Mouse (Mus musculus): ENCODE results near the gene Cib3. TPM values are rescaled to one million over a fixed set of nuclear protein-coding genes. Genes with fewer than 3 reads are reported as not detected.

The Cib3 gene
- polyA plus RNA-seq, 1 experiment from 2014 or later, result not detected

DNA sequence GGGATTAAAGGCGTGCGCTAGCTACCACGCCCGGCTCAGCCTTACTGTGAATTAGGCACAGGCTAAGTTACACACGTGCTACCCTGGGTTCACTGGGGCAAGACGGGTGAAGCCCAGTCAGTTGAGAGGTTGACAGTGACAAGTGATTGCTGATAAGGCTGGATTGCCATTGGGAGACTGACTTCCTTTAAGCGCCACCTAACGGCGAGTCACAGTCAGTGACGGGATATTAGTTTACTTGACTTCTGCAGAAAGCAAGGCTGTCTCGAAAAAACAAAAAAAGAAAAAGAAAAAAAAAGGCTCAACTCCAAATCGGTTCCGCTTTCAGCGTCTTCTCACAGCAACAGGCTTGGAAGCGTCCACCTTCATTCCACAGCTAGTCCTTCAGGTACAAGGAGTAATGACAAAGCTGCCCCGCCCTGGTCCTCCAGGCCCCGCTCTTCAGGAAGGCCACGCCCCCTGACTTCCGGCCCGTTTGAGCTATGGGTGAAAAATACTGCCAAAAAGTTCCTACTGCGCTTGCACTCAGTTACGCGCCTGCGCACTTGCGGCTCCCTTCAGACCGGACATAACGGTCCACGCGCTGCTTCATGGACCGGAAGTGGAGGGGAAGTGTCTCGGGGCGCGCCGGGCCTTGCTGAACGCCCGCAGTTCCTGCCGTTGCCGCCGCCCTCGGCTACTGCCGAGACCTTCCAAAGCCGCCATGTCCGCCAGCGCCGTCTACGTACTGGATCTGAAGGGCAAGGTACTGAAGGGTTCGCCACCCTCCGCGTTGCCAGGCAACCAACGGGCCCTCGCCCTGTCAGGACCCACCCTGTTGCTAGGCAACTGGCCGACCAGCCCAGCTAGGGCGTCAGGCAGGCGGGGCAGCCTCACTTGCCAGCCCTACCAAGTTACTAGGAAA, 27.1 kb upstream of the Cib3 start, which contains the start of gene Ap1m1:
Gene Ap1m1, plus strand, starts transcription at position 520 of the 904 bp plus-strand sequence.
- Histone ChIP-seq H3K9me3 (no peaks in the 10 kb centered on the region), H3K27me3 (replicated peaks; ENCODE audit: low read depth, poor library complexity, severe bottlenecking) (no peaks in the 10 kb centered on the region), H3K36me3 (replicated peaks) (peaks cover 21% of the 10 kb centered on the region), H3K4me1 (peaks cover 11% of the 10 kb centered on the region), H3K4me3 (peak within 1 kb of the TSS; percentile 80), H3K27ac (replicated peaks) (peak within 1 kb of the TSS; percentile 95)
- peak; percentile 99 for DNase-seq (ENCODE audit: low spot score)
- WGBS, result under 1% methylated on average over 54 of the region's 54 CpGs

DNA sequence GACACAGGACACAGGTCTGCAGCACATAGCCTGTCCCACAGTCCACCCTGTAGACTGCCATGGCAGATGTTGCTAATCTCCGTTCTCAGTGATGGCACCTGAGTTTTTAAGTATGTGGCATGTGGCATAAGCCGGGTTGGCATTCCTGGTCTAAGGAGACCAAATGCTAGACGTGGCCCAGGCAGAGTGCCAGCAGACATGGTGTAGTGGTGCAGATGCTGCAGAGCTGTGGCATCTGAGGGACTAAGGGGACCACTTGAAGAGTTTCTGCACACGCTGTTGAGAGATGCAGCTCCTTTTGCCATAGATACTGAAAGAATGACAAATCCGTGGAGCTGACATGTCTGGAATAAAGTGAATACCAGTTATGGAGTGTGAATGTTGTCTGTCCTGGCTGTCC, 10.0 kb upstream of the Cib3 start:
- no peak for DNase-seq (ENCODE audit: low spot score)
- H3K27ac ChIP-seq (replicated peaks), result no peak overlapping the region
- H3K4me3 ChIP-seq, result no peak overlapping the region
- H3K9me3 ChIP-seq, result no peaks in the 10 kb centered on the region
- H3K27me3 ChIP-seq (replicated peaks; ENCODE audit: low read depth, poor library complexity, severe bottlenecking), result no peaks in the 10 kb centered on the region
- 93% methylated on average over 5 of the region's 5 CpGs for WGBS
- peaks cover 18% of the 10 kb centered on the region for H3K4me1 ChIP-seq
- H3K36me3 ChIP-seq (replicated peaks), result peaks cover 38% of the 10 kb centered on the region

DNA sequence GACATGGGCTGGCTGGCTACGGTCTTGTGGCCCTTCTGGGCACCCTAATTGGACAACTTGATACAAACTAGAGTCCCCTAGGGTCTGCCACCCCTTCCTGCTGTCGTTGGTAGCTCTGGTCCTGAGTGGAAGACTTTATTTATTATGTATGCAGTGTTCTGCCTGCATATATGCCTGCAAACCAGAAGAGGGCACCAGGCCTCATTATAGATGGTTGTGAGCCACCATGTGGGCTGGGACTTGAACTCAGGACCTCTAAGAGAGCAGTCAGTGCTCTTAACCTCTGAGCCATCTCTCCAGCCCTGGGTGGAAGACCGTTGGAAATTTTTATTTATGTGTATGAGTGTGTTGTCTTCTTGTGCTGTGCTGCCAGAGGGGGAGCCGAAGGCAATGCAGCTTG, 8.1 kb upstream of the Cib3 start:
- no peaks in the 10 kb centered on the region for H3K9me3 ChIP-seq
- H3K4me3 ChIP-seq, result peak overlapping the region; percentile 92
- H3K27me3 ChIP-seq (replicated peaks; ENCODE audit: low read depth, poor library complexity, severe bottlenecking), result peaks cover 5% of the 10 kb centered on the region
- no peak overlapping the region for H3K27ac ChIP-seq (replicated peaks)
- peaks cover 38% of the 10 kb centered on the region for H3K36me3 ChIP-seq (replicated peaks)
- DNase-seq (ENCODE audit: low spot score), result no peak
- peaks cover 18% of the 10 kb centered on the region for H3K4me1 ChIP-seq
- 87% methylated on average over 4 of the region's 4 CpGs for WGBS

DNA sequence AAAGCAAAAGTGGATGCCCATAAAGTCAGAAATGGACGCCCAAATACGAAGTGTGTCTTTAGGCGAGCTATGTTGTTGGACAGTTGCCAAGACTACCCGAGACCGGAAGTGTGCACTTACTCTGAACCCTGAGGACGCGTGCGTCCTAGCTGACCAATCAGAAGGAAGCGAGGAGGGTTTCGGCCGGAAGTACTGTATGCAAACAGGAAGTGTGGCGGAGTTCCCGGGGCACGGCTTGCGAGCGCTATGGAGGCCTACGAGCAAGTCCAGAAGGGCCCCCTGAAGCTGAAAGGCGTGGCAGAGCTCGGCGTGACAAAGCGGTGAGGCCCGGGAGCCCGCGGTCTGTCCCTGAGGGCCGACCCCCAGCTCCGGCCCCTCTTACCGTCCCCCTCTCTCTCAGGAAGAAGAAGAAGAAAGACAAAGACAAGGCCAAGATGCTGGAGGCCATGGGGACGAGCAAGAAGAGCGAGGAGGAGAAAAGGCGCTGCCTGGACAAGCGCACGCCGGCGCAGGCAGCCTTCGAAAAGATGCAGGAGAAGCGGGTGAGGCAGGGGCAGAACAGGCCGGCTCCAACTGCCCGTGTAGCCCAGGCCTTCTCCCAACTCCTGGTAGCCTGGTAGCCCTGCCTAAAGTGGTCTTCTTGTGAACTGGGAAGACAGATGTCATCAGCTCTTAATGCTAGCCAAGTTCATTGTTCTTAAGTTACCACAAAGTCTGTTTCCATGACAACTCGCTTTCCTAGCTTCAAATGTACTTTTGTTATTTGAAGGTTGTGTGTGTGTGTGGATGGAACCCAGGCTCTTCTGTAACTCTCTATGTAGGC, 7.1 kb upstream of the Cib3 start, which contains the start of gene Fam32a:
Gene Fam32a, plus strand, starts transcription at position 190 of the 823 bp plus-strand sequence.
- DNase-seq (ENCODE audit: low spot score), result peak; percentile 93
- WGBS, result 14% methylated on average over 39 of the region's 39 CpGs
- H3K27ac ChIP-seq (replicated peaks), result peak within 1 kb of the TSS; percentile 91
- H3K27me3 ChIP-seq (replicated peaks; ENCODE audit: low read depth, poor library complexity, severe bottlenecking), result peaks cover 5% of the 10 kb centered on the region
- no peaks in the 10 kb centered on the region for H3K9me3 ChIP-seq
- peak within 1 kb of the TSS; percentile 92 for H3K4me3 ChIP-seq
- H3K36me3 ChIP-seq (replicated peaks), result peaks cover 38% of the 10 kb centered on the region
- H3K4me1 ChIP-seq, result peaks cover 18% of the 10 kb centered on the region

GRCm38 (mm10) chr8:72218781-72219540, 6.3 kb upstream of the Cib3 start:
- Histone ChIP-seq H3K9me3 (no peaks in the 10 kb centered on the region), H3K27me3 (replicated peaks; ENCODE audit: low read depth, poor library complexity, severe bottlenecking) (peaks cover 5% of the 10 kb centered on the region), H3K4me3 (peak overlapping the region; percentile 92), H3K27ac (replicated peaks) (peak overlapping the region; percentile 91), H3K36me3 (replicated peaks) (peaks cover 34% of the 10 kb centered on the region), H3K4me1 (peaks cover 18% of the 10 kb centered on the region)
- no peak for DNase-seq (ENCODE audit: low spot score)
- WGBS, result 81% methylated on average over 10 of the region's 10 CpGs

- H3K9me3 ChIP-seq, result no peaks in the 10 kb centered on the region
- H3K4me1 ChIP-seq, result peaks cover 10% of the 10 kb centered on the region
- peaks cover 5% of the 10 kb centered on the region for H3K27me3 ChIP-seq (replicated peaks; ENCODE audit: low read depth, poor library complexity, severe bottlenecking)
- peaks cover 3% of the 10 kb centered on the region for H3K36me3 ChIP-seq (replicated peaks)
- no peak for DNase-seq (ENCODE audit: low spot score)
- H3K27ac ChIP-seq (replicated peaks), result no peak overlapping the region
- WGBS, result 45% methylated on average over 1 of the region's 1 CpGs
- H3K4me3 ChIP-seq, result no peak overlapping the region
Measured at GRCm38 (mm10) chr8:72215871-72216270, 3.2 kb upstream of the Cib3 start.

DNA sequence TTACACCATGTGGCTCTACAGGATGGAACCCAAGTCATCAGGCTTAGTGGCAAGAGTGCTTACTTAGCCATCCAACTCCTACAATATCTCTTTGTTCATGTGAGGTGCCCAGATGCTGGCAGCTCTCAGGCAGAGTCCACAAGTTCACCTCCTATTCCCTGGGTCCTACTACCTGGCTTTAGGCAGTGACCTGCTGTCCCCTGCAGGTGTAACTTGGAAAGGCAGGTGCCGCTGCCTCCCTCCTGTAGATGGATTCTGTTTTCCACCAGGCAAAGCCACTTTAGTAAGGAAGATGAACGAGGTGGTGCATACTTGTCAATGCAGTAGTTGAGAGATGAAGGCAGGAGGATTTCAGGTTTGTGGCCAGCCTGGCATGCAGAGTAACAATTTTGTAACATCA, 2.4 kb upstream of the Cib3 start:
- H3K9me3 ChIP-seq, result no peaks in the 10 kb centered on the region
- 42% methylated on average over 2 of the region's 2 CpGs for WGBS
- no peak overlapping the region for H3K27ac ChIP-seq (replicated peaks)
- no peak overlapping the region for H3K4me3 ChIP-seq
- H3K4me1 ChIP-seq, result peaks cover 2% of the 10 kb centered on the region; the same call in 1 of the 2 replicates
- no peaks in the 10 kb centered on the region for H3K36me3 ChIP-seq (replicated peaks)
- peaks cover 5% of the 10 kb centered on the region for H3K27me3 ChIP-seq (replicated peaks; ENCODE audit: low read depth, poor library complexity, severe bottlenecking)
- DNase-seq (ENCODE audit: low spot score), result no peak

- H3K9me3 ChIP-seq, result no peaks in the 10 kb centered on the region
- DNase-seq (ENCODE audit: low spot score), result no peak
- H3K36me3 ChIP-seq (replicated peaks), result no peaks in the 10 kb centered on the region
- H3K27ac ChIP-seq (replicated peaks), result no peak within 1 kb of the TSS
- no peak within 1 kb of the TSS for H3K4me3 ChIP-seq
- peaks cover 5% of the 10 kb centered on the region for H3K27me3 ChIP-seq (replicated peaks; ENCODE audit: low read depth, poor library complexity, severe bottlenecking)
- no peaks in the 10 kb centered on the region for H3K4me1 ChIP-seq
- 78% methylated on average over 4 of the region's 4 CpGs for WGBS
Measured at GRCm38 (mm10) chr8:72213536-72213935, 899 bp upstream of the Cib3 start, which contains the start of gene Gm11034. Gm11034 (minus strand) TSS chr8:72213636.

GRCm38 (mm10) chr8:72211846-72212245, 791 bp downstream of the Cib3 start:
- Histone ChIP-seq H3K4me1 (no peaks in the 10 kb centered on the region), H3K4me3 (no peak overlapping the region), H3K27me3 (replicated peaks; ENCODE audit: low read depth, poor library complexity, severe bottlenecking) (peaks cover 5% of the 10 kb centered on the region), H3K9me3 (no peaks in the 10 kb centered on the region), H3K27ac (replicated peaks) (no peak overlapping the region), H3K36me3 (replicated peaks) (no peaks in the 10 kb centered on the region)
- WGBS, result 76% methylated on average over 1 of the region's 1 CpGs
- DNase-seq (ENCODE audit: low spot score), result no peak

GRCm38 (mm10) chr8:72210710-72211109, 1.9 kb downstream of the Cib3 start:
- Histone ChIP-seq H3K4me1 (no peaks in the 10 kb centered on the region), H3K36me3 (replicated peaks) (no peaks in the 10 kb centered on the region), H3K4me3 (no peak overlapping the region), H3K27ac (replicated peaks) (no peak overlapping the region), H3K9me3 (no peaks in the 10 kb centered on the region), H3K27me3 (replicated peaks; ENCODE audit: low read depth, poor library complexity, severe bottlenecking) (no peaks in the 10 kb centered on the region)
- no peak for DNase-seq (ENCODE audit: low spot score)
- WGBS, result 68% methylated on average over 2 of the region's 2 CpGs

DNA sequence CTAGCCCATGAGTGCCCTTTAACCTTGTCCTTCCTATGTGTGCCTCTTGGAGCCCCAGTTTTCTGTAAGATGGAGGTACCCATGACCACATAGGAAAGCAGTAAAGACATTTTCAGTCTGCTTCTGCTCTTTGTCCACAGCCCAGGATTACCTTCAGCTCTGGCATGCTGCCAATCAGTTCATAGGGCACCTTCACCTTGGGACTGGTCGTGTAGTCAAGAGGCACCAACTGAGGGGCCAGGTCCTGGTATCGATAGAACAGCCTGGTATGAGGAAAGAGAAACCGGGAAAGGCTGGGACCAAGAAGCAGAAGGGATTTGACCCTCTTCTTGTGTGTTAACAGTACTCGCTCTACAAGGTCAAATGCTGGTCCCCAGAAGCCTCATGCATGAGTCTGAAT, 2.4 kb downstream of the Cib3 start:
- Histone ChIP-seq H3K36me3 (replicated peaks) (no peaks in the 10 kb centered on the region), H3K9me3 (no peaks in the 10 kb centered on the region), H3K4me1 (no peaks in the 10 kb centered on the region), H3K27me3 (replicated peaks; ENCODE audit: low read depth, poor library complexity, severe bottlenecking) (no peaks in the 10 kb centered on the region), H3K4me3 (no peak overlapping the region), H3K27ac (replicated peaks) (no peak overlapping the region)
- 74% methylated on average over 4 of the region's 4 CpGs for WGBS
- no peak for DNase-seq (ENCODE audit: low spot score)

DNA sequence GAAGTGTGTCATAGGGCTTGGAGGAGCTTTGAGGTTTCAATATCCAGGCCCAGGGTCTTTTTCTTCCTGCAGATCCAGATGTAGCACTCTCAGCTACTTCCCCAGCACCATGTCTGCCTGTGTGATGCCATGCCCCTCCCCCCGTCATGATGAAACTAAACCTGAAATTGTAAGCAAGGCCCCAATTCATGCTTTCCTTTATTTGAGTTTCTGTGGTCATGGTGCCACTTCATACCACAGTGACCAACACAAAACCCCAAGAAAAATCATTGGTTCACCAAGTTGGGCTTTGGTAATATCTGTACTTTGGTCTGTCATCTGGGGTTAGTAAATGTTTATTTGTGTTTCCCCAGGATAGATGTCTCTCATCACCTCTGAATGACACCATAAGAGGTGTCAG, 4.1 kb downstream of the Cib3 start:
- peaks cover 8% of the 10 kb centered on the region for H3K9me3 ChIP-seq
- no peaks in the 10 kb centered on the region for H3K4me1 ChIP-seq
- no peaks in the 10 kb centered on the region for H3K27me3 ChIP-seq (replicated peaks; ENCODE audit: low read depth, poor library complexity, severe bottlenecking)
- WGBS, result 58% methylated on average over 1 of the region's 1 CpGs
- no peak for DNase-seq (ENCODE audit: low spot score)
- H3K4me3 ChIP-seq, result no peak overlapping the region
- H3K27ac ChIP-seq (replicated peaks), result no peak overlapping the region
- H3K36me3 ChIP-seq (replicated peaks), result no peaks in the 10 kb centered on the region
